Mouse (Mus musculus) v-Abl transformed pro-B cells (cell line): Measurements from ENCODE around the gene Zfand3.

Experiments used
- in situ Hi-C, 2 experiments: fragments of 400-800 bp; cut with MboI; formaldehyde crosslinking; loops; one replicate each; pipeline ENCODE4 v1.15.1; 2025; ENCODE audit not compliant: unreplicated experiment in 2 of 2

Zfand3 gene

GRCm38 (mm10) chr17:29995986-29996385 lies 8.5 kb upstream of the Zfand3 start:
- in situ Hi-C loops = no loop called here

GRCm38 (mm10) chr17:29997726-29998125 lies 6.8 kb upstream of the Zfand3 start:
- in situ Hi-C loops = no loop called here

GRCm38 (mm10) chr17:29998566-29999295 lies 5.8 kb upstream of the Zfand3 start:
- in situ Hi-C loops = no loop called here

- in situ Hi-C loops = no loop called here
These were observed 540 bp downstream of the Zfand3 start for GRCm38 (mm10) chr17:30005103-30005443.

GRCm38 (mm10) chr17:30005451-30005941 lies 963 bp downstream of the Zfand3 start:
- in situ Hi-C loops = no loop called here

GRCm38 (mm10) chr17:30006877-30007276 lies 2.3 kb downstream of the Zfand3 start:
- in situ Hi-C loops = no loop called here

- in situ Hi-C loops = no loop called here
These were observed 3.4 kb downstream of the Zfand3 start for GRCm38 (mm10) chr17:30007883-30008282.

- in situ Hi-C loops = no loop called here
These were observed 3.9 kb downstream of the Zfand3 start for GRCm38 (mm10) chr17:30008392-30008791.

GRCm38 (mm10) chr17:30014660-30015059 lies 10.1 kb downstream of the Zfand3 start:
- in situ Hi-C loops = no loop called here

GRCm38 (mm10) chr17:30018927-30019610 lies 14.5 kb downstream of the Zfand3 start:
- in situ Hi-C loops = no loop called here

GRCm38 (mm10) chr17:30019942-30020341 lies 15.4 kb downstream of the Zfand3 start:
- in situ Hi-C loops = loop anchor here in 1 of 2 experiments (5.0 kb wide), 1 partner anchor 43 kb away; no protein-coding TSS in a partner anchor

- in situ Hi-C loops = loop anchor here in 1 of 2 experiments (5.0 kb wide), 1 partner anchor 47 kb away; no protein-coding TSS in a partner anchor
These were observed 20.1 kb downstream of the Zfand3 start for GRCm38 (mm10) chr17:30024651-30025050.

- in situ Hi-C loops = no loop called here
These were observed 22.1 kb downstream of the Zfand3 start for GRCm38 (mm10) chr17:30026617-30027016.

- in situ Hi-C loops = no loop called here
These were observed 23.0 kb downstream of the Zfand3 start for GRCm38 (mm10) chr17:30027343-30028029.

GRCm38 (mm10) chr17:30029633-30030226 lies 25.2 kb downstream of the Zfand3 start:
- in situ Hi-C loops = no loop called here

- in situ Hi-C loops = no loop called here
These were observed 28.3 kb downstream of the Zfand3 start for GRCm38 (mm10) chr17:30032796-30033195.

- in situ Hi-C loops = no loop called here
These were observed 29.5 kb downstream of the Zfand3 start for GRCm38 (mm10) chr17:30033991-30034390.

- in situ Hi-C loops = no loop called here
These were observed 30.9 kb downstream of the Zfand3 start for GRCm38 (mm10) chr17:30035216-30036005.

GRCm38 (mm10) chr17:30043163-30043822 lies 38.8 kb downstream of the Zfand3 start:
- in situ Hi-C loops = no loop called here

GRCm38 (mm10) chr17:30045181-30045580 lies 40.6 kb downstream of the Zfand3 start:
- in situ Hi-C loops = no loop called here
